Mouse (Mus musculus) thymus, adult 2 months (tissue): ENCODE data around the gene Glod4.

ENCODE experiments used
- CTCF ChIP-seq: fragments of 200-500 bp; IDR thresholded peaks from 2 replicates; pipeline ENCODE4 v1.5.1; 2012; ENCODE audit warnings: mild to moderate bottlenecking, control low read depth, low read length, moderate library complexity, borderline replicate concordance; ENCODE audit not compliant: control insufficient read depth, poor library complexity, insufficient read depth; ENCODE audit errors: extremely low read depth
- POLR2A ChIP-seq: fragments of 200-500 bp; IDR thresholded peaks from 2 replicates; pipeline ENCODE4 v1.6.1; 2012; ENCODE audit warnings: mild to moderate bottlenecking, low read length, control low read depth, moderate library complexity; ENCODE audit not compliant: control insufficient read depth, poor library complexity, insufficient read depth; ENCODE audit errors: extremely low read depth

GRCm38 (mm10) chr11:76292831-76293230 lies 49.3 kb upstream of the Glod4 start:
- no peak for TF ChIP-seq POLR2A
- TF ChIP-seq CTCF = no peak
